Mouse (Mus musculus) megakaryocyte, embryonic 14.5 days (primary cell): ENCODE results near the gene Ifitm3. TPM values are rescaled to one million over a fixed set of nuclear protein-coding genes. Genes with fewer than 3 reads are reported as not detected.

ENCODE experiments used
- H3K27me3 ChIP-seq: replicated peaks from 2 replicates; pipeline ENCODE3; 2012; ENCODE audit warnings: inconsistent platforms
- H3K36me3 ChIP-seq: replicated peaks from 2 replicates; pipeline ENCODE3; 2012; ENCODE audit warnings: low read length, inconsistent platforms, mixed read lengths
- H3K4me1 ChIP-seq: 2 replicates; pipeline ENCODE4 v1.6.1; 2012; ENCODE audit warnings: inconsistent platforms
- H3K4me3 ChIP-seq: replicated peaks from 2 replicates; pipeline ENCODE3; 2012; ENCODE audit warnings: moderate library complexity, mild to moderate bottlenecking, inconsistent platforms
- H3K9me3 ChIP-seq: 2 replicates; pipeline ENCODE4 v1.6.1; 2012; ENCODE audit warnings: inconsistent platforms
- FLI1 ChIP-seq: IDR thresholded peaks from 2 replicates; pipeline ENCODE4 v1.6.1; 2012; ENCODE audit warnings: low read length, inconsistent platforms, mixed read lengths
- GATA1 ChIP-seq: IDR thresholded peaks from 3 replicates; pipeline ENCODE4 v1.6.1; 2012; ENCODE audit warnings: mixed read lengths, low read length, inconsistent platforms, borderline replicate concordance
- polyA plus RNA-seq: library from polyadenylated mRNA; stranded (reverse); fragments of >175 nt; gene quantifications from 2 replicates; pipeline ENCODE4 v1.2.3, GENCODE M21; 2012; ENCODE audit warnings: low replicate concordance; ENCODE audit not compliant: insufficient read depth

Gene Ifitm3
- polyA plus RNA-seq: 28.6 and 151 TPM in 2 replicates

- peaks cover 18% of the 10 kb centered on the region for H3K36me3 ChIP-seq
Measured at GRCm38 (mm10) chr7:141010593-141010992, at the start of gene Ifitm3. TSS of gene Ifitm3 (minus strand) at chr7:141010770.

GRCm38 (mm10) chr7:141059929-141060328 is 49.4 kb upstream of the Ifitm3 start:
- Histone ChIP-seq H3K9me3 (peaks cover 12% of the 10 kb centered on the region), H3K4me3 (peak overlapping the region; percentile 92), H3K27me3 (peaks cover 18% of the 10 kb centered on the region), H3K4me1 (peaks cover 82% of the 10 kb centered on the region), H3K36me3 (peaks cover 4% of the 10 kb centered on the region)
- no peak for TF ChIP-seq FLI1
- TF ChIP-seq GATA1: no peak

More at GRCm38 (mm10) chr7:141010593-141010992, at the start of gene Ifitm3:
- peaks cover 9% of the 10 kb centered on the region for H3K9me3 ChIP-seq
- H3K4me1 ChIP-seq: peaks cover 80% of the 10 kb centered on the region
- no peaks in the 10 kb centered on the region for H3K27me3 ChIP-seq
- peak within 1 kb of the TSS; percentile 94 for H3K4me3 ChIP-seq
- TF ChIP-seq GATA1 (no peak), FLI1 (no peak)

GRCm38 (mm10) chr7:141058601-141059341 is 48.2 kb upstream of the Ifitm3 start:
- H3K27me3 ChIP-seq: peaks cover 21% of the 10 kb centered on the region
- peaks cover 77% of the 10 kb centered on the region for H3K4me1 ChIP-seq
- TF ChIP-seq GATA1: no peak
- no peak for TF ChIP-seq FLI1

DNA sequence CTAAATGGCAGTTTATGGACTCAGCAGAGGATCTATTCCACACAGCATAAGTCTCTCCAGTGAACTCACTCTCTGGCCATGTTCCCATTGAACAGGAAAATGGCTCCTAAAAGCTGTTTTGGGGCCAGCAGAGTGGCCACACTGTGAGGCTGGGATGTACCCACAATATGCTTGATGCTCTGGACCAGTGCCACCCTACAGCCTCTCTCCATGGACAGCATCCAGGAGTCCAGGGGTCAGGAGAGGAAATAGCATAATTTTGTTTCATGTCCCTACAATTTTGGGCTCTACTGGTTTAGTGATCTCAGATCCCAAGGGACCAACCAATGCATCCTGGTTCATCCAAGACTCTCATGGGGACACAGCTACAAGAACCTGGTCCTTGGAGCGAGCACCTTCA is 47.0 kb upstream of the Ifitm3 start:
- Histone ChIP-seq H3K4me3 (no peak overlapping the region), H3K4me1 (peaks cover 70% of the 10 kb centered on the region), H3K9me3 (peaks cover 12% of the 10 kb centered on the region), H3K27me3 (peaks cover 21% of the 10 kb centered on the region), H3K36me3 (peaks cover 4% of the 10 kb centered on the region)
- TF ChIP-seq FLI1 (no peak), GATA1 (no peak)

More at GRCm38 (mm10) chr7:141058601-141059341, 48.2 kb upstream of the Ifitm3 start:
- Histone ChIP-seq H3K36me3 (peaks cover 4% of the 10 kb centered on the region), H3K4me3 (no peak overlapping the region), H3K9me3 (peaks cover 12% of the 10 kb centered on the region)

- peaks cover 4% of the 10 kb centered on the region for H3K36me3 ChIP-seq
- H3K27me3 ChIP-seq: peaks cover 21% of the 10 kb centered on the region
- peaks cover 68% of the 10 kb centered on the region for H3K4me1 ChIP-seq
- TF ChIP-seq FLI1: no peak
- no peak for TF ChIP-seq GATA1
- peaks cover 12% of the 10 kb centered on the region for H3K9me3 ChIP-seq
- no peak overlapping the region for H3K4me3 ChIP-seq
Measured at GRCm38 (mm10) chr7:141056976-141057375, 46.4 kb upstream of the Ifitm3 start.

DNA sequence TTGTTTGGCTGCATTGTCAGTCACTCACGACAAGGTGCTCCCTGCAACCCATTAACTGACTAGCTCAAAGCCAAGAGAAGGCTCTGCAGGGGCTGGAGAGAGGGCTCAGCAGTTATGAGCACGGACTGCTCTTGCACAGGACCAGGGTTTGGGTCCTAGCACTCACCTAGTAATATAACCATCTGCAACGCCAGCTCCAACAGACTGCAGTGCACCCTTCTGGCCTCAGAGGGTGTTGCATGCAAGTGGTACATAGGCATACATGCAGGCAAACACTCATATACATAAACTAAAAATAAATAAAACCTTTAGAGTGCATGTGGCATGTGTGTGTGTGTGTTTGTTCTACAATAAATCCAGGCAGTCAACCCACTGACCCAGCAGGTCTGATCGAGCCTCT is 45.2 kb upstream of the Ifitm3 start:
- Histone ChIP-seq H3K27me3 (peaks cover 13% of the 10 kb centered on the region), H3K4me1 (peaks cover 58% of the 10 kb centered on the region), H3K36me3 (peaks cover 4% of the 10 kb centered on the region), H3K4me3 (no peak overlapping the region), H3K9me3 (peaks cover 12% of the 10 kb centered on the region)
- no peak for TF ChIP-seq GATA1
- TF ChIP-seq FLI1: no peak

DNA sequence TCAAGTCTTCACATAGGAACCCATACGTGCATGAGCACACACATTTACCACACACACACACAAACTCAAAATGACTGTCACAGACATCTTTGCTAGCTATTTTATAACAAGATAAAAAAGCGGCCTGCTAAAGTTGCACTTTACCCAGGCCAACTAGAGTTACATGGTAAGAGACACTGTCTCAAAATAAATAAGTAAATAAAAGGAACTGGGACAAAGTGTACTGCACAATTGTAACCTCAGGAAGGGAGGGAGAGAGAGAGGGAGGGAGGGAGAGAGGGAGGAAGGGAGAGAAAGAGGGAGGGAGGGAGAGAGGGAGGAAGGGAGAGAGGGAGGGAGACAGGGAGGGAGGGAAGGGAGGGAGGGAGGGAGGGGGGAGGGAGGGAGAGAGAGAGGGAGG is 41.9 kb upstream of the Ifitm3 start:
- Histone ChIP-seq H3K4me1 (peaks cover 54% of the 10 kb centered on the region), H3K36me3 (peaks cover 4% of the 10 kb centered on the region), H3K4me3 (no peak overlapping the region), H3K27me3 (peaks cover 3% of the 10 kb centered on the region), H3K9me3 (peaks cover 12% of the 10 kb centered on the region)
- TF ChIP-seq GATA1 (no peak), FLI1 (no peak)

- Histone ChIP-seq H3K36me3 (peaks cover 4% of the 10 kb centered on the region), H3K9me3 (peaks cover 12% of the 10 kb centered on the region), H3K4me3 (no peak overlapping the region), H3K4me1 (peaks cover 54% of the 10 kb centered on the region), H3K27me3 (peaks cover 3% of the 10 kb centered on the region)
- TF ChIP-seq FLI1: no peak
- no peak for TF ChIP-seq GATA1
Measured at GRCm38 (mm10) chr7:141052016-141052415, 41.4 kb upstream of the Ifitm3 start.

- Histone ChIP-seq H3K36me3 (peaks cover 4% of the 10 kb centered on the region), H3K4me1 (peaks cover 54% of the 10 kb centered on the region), H3K4me3 (no peak overlapping the region), H3K9me3 (peaks cover 8% of the 10 kb centered on the region), H3K27me3 (peaks cover 3% of the 10 kb centered on the region)
- TF ChIP-seq GATA1 (no peak), FLI1 (no peak)
Measured at GRCm38 (mm10) chr7:141051060-141051685, 40.6 kb upstream of the Ifitm3 start.

- Histone ChIP-seq H3K27me3 (peaks cover under 1% of the 10 kb centered on the region), H3K4me1 (peaks cover 66% of the 10 kb centered on the region), H3K36me3 (no peaks in the 10 kb centered on the region), H3K4me3 (peak overlapping the region; percentile 9), H3K9me3 (no peaks in the 10 kb centered on the region)
- TF ChIP-seq GATA1 (no peak), FLI1 (no peak)
Measured at GRCm38 (mm10) chr7:141049326-141049725, 38.8 kb upstream of the Ifitm3 start.
